ENCODE assay signal across 8 mouse cellular contexts in the genomic region with DNA sequence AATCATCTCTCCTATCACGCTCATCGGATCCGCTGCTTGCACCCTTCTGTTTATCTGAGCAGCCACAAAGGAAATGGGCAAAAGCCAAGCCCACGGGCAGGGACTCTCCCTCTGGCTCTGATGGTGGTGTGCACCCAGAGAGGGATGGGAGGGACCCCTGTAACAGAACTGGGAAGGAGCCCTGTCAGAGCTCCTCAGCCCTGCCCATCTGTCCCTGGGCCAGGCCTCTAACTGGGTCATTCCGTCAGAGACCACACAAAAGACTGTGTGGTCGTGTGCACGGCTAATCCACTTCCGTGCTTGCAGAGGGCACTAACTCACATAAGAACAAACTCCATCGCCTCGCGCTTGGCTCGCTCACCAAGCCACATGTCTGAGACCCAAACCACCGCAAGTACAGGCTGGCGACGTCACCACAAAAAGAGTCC.
DNase-seq lines count a peak whose midpoint lies in the region; ATAC-seq lines count a peak whose summit lies in the region.

No protein-coding gene starts in this region.

- no peaks in the 10 kb centered on the region for H3K27me3 ChIP-seq in embryonic facial prominence, embryonic 13.5 days
- H3K27me3 ChIP-seq in hindbrain, embryonic 10.5 days (ENCODE audit: insufficient read depth, poor library complexity, severe bottlenecking), result no peaks in the 10 kb centered on the region
- no peaks in the 10 kb centered on the region for H3K27me3 ChIP-seq in liver, embryonic 15.5 days

- no peaks in the 10 kb centered on the region for H3K9me3 ChIP-seq in embryonic facial prominence, embryonic 13.5 days
- no peaks in the 10 kb centered on the region for H3K9me3 ChIP-seq in hindbrain, embryonic 10.5 days
- no peaks in the 10 kb centered on the region for H3K9me3 ChIP-seq in liver, embryonic 15.5 days (replicated peaks)

- WGBS in embryonic facial prominence, embryonic 13.5 days, result 47% methylated on average over 15 of the region's 15 CpGs
- 66% methylated on average over 15 of the region's 15 CpGs for WGBS in hindbrain, embryonic 10.5 days
- WGBS in liver, embryonic 15.5 days (ENCODE audit: insufficient replicate concordance), result 13% methylated on average over 15 of the region's 15 CpGs

- H3K4me1 ChIP-seq in embryonic facial prominence, embryonic 13.5 days, result peaks cover 31% of the 10 kb centered on the region
- H3K4me1 ChIP-seq in hindbrain, embryonic 10.5 days (replicated peaks), result peaks cover 44% of the 10 kb centered on the region
- H3K4me1 ChIP-seq in liver, embryonic 15.5 days (replicated peaks), result peaks cover 16% of the 10 kb centered on the region

- H3K4me2 ChIP-seq in embryonic facial prominence, embryonic 13.5 days, result peak overlapping the region; percentile 34
- peak overlapping the region; percentile 53 for H3K4me2 ChIP-seq in liver, embryonic 15.5 days

- 0 out of 2 replicates have a peak overlapping the region, but pooled peaks have one; percentile 3 for H3K4me3 ChIP-seq in embryonic facial prominence, embryonic 13.5 days
- H3K4me3 ChIP-seq in hindbrain, embryonic 10.5 days, result no peak overlapping the region
- peak overlapping the region; percentile 15 for H3K4me3 ChIP-seq in liver, embryonic 15.5 days (replicated peaks)

- H3K9ac ChIP-seq in embryonic facial prominence, embryonic 13.5 days, result no peak overlapping the region
- H3K9ac ChIP-seq in liver, embryonic 15.5 days, result no peak overlapping the region

- peak overlapping the region; percentile 39 for H3K27ac ChIP-seq in embryonic facial prominence, embryonic 13.5 days
- H3K27ac ChIP-seq in hindbrain, embryonic 10.5 days, result peak overlapping the region; percentile 76
- H3K27ac ChIP-seq in liver, embryonic 15.5 days (replicated peaks), result no peak overlapping the region

- no peaks in the 10 kb centered on the region for H3K36me3 ChIP-seq in embryonic facial prominence, embryonic 13.5 days
- H3K36me3 ChIP-seq in hindbrain, embryonic 10.5 days, result no peaks in the 10 kb centered on the region
- no peaks in the 10 kb centered on the region for H3K36me3 ChIP-seq in liver, embryonic 15.5 days (replicated peaks)

- DNase-seq in adrenal gland, postnatal 14 days, result peak; percentile 15
- no peak for DNase-seq in adrenal gland, postnatal 10 days
- peak; percentile 18 for DNase-seq in MEL-GATA-1-ER (ENCODE audit: extremely low read depth, low read depth)
- DNase-seq in hindbrain, embryonic 10.5 days (ENCODE audit: low spot score), result peak; percentile 27
- peak; percentile 79 for DNase-seq in natural killer cell, adult 2 months (ENCODE audit: low spot score in 2 of 2)
- no peak for DNase-seq in yolk sac, embryonic 10.5 days (ENCODE audit: low spot score)

- ATAC-seq in embryonic facial prominence, embryonic 13.5 days (ENCODE audit: insufficient number of reproducible peaks, insufficient read depth, low FRiP score, low TSS enrichment, low read depth), result peak; percentile 82
- peak; percentile 25; the same call in 1 of the 2 replicates for ATAC-seq in liver, embryonic 15.5 days (ENCODE audit: insufficient read depth)

Comparison
In these comparisons a context has a peak if more than half of its experiments do, and no peak if none do; other contexts are left out.
1. DNase-seq: peak in adrenal gland, postnatal 14 days (single experiment), MEL-GATA-1-ER (single experiment), hindbrain, embryonic 10.5 days (single experiment) and natural killer cell, adult 2 months (2 of 2); none in adrenal gland, postnatal 10 days (single experiment) and yolk sac, embryonic 10.5 days (single experiment).